Mouse (Mus musculus): ENCODE results near the gene Hsd17b13. TPM values are rescaled to one million over a fixed set of nuclear protein-coding genes. Genes with fewer than 3 reads are reported as not detected.
A peak's percentile ranks its signal among the peaks of the same experiment; 100 is the strongest.

The Hsd17b13 gene
- polyA plus RNA-seq, 1 experiment from 2014 or later: not detected

DNA sequence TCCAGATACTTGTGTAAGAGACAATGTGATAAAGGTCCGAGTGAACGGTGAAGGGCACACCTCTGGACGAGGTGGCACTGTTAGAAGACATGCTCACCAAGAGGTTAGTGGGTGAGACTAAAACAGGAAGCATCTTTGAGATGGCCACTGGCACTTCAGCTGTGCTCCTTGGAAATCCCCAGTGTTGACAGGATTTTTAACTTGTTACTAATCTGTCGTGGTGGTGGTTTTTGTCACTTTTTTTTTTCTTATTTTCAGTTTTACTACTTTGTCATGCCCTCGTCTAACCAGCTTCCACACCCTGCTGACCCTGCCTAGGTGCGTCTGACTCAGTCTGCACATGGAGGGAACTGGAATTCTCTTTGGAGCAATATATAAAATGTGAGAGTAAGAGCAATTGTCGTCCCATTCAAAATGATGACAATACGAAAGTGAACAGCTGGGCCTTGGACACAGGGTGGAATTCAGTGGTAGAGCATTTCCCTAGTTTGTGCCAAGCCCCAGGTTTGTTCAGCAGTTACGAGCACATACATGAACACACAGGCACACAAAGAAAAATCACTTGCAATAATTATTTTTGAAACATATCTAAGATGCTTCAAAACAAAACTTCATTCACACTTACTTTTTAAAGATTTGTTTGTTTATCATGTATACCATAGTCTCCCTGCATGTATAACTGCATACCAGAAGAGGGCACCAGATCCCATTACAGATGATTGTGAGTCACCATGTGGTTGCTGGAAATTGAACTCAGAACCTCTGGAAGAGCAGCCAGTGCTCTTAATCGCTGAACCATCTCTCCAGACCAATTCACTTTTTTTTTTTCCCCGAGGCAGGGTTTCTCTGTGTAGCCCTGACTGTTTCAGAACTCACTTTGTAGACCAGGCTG lies 62.6 kb downstream of the Hsd17b13 start:
- Histone ChIP-seq H3K4me3 (no peak overlapping the region), H3K9me3 (no peaks in the 10 kb centered on the region), H3K27me3 (peaks cover 12% of the 10 kb centered on the region; the same call in 1 of the 2 replicates), H3K4me1 (replicated peaks) (peaks cover 3% of the 10 kb centered on the region; the same call in 1 of the 2 replicates), H3K4me2 (no peak overlapping the region), H3K36me3 (no peaks in the 10 kb centered on the region), H3K9ac (no peak overlapping the region), H3K27ac (no peak overlapping the region)
- no peak for ATAC-seq (ENCODE audit: low FRiP score)
- 78% methylated on average over 11 of the region's 11 CpGs for WGBS

DNA sequence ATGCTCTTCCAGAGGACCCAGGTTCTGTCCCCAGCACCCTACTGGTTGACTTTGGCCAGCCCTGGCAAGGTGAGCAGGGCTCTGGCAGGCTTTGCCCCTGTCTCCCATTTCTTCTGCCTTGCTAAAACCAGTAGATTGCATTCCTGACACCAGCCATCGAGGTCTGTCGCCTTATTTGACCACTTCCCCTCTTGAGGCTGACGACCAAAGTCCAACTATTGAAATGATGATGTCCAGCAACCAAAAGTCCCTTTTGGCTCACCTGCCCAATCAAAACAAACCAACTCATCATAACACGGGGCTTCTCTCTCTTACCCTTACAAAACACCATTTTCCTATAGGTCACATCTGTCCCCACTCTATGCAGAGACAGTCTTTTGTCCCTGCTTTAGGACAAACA lies 64.1 kb downstream of the Hsd17b13 start:
- Histone ChIP-seq H3K27me3 (peaks cover 8% of the 10 kb centered on the region; the same call in 1 of the 2 replicates), H3K4me2 (no peak overlapping the region), H3K36me3 (no peaks in the 10 kb centered on the region), H3K9me3 (no peaks in the 10 kb centered on the region), H3K4me3 (no peak overlapping the region), H3K4me1 (replicated peaks) (peaks cover 6% of the 10 kb centered on the region), H3K9ac (no peak overlapping the region), H3K27ac (no peak overlapping the region)
- no peak for ATAC-seq (ENCODE audit: low FRiP score)
- 72% methylated on average over 4 of the region's 4 CpGs for WGBS

DNA sequence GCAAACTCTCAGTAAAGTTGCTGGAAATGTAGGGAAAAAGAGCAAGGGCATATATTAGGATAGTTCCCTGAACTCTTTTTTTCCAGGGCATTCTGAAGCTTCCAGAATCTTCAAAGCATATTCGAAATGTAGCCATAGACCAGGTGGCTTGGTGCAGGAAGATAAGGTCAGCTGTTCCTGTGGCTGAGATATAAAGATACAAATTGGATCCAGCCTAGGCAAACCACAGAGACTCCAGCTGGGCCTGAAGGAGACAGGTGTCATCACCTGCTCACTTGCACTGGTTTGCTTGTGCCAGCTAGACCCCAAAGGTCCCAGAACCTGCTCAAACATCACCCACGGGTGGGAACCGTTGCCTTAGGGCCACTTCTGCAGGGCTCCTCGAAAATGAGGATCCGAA lies 65.7 kb downstream of the Hsd17b13 start:
- ATAC-seq (ENCODE audit: low FRiP score): no peak; the same call in 1 of the 2 replicates
- H3K36me3 ChIP-seq: no peaks in the 10 kb centered on the region
- no peaks in the 10 kb centered on the region for H3K9me3 ChIP-seq
- peak overlapping the region; percentile 69; the same call in 1 of the 2 replicates for H3K4me2 ChIP-seq
- WGBS: 93% methylated on average over 5 of the region's 5 CpGs
- no peak overlapping the region for H3K9ac ChIP-seq
- peaks cover 3% of the 10 kb centered on the region for H3K4me1 ChIP-seq (replicated peaks)
- peaks cover 8% of the 10 kb centered on the region; the same call in 1 of the 2 replicates for H3K27me3 ChIP-seq
- H3K4me3 ChIP-seq: 0 out of 2 replicates have a peak overlapping the region, but pooled peaks have one; percentile 74
- no peak overlapping the region for H3K27ac ChIP-seq

DNA sequence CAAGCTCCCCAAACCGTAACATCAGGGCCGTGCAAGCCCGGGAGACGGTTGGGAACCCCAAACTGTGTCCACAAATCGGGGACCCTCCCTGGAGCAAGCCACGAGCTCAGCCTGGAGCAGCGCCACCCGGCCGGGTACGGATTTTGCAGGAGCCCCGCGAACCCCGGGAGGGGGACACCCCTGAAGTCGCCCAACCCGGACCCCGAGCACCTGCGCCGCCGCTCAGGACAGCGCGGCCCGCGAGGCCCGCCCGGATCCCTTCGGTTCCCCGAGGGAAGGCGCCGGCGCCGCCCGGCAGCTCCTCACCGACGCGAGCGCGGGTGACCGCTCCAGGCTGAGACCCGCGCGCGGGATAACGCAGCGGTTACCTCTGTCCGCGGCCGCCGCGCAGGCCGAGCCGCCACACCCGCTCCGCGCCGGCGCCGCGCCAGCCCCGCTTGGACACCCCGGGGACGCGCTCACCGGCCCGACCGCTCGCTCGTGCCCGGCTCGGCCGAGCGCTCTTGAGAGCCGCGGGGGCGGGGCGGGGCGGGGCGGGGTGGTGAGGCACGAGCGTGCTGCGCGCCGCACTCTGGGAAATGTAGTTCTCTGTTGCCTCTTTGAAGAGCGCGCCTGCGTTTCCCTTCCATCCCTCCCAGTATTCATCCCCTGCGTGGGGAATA lies 66.3 kb downstream of the Hsd17b13 start, which contains the start of gene Klhl8:
Gene Klhl8, minus strand, starts transcription at position 512 of the 662 bp plus-strand sequence.
- no peaks in the 10 kb centered on the region for H3K36me3 ChIP-seq
- H3K4me3 ChIP-seq: peak within 1 kb of the TSS; percentile 74

DNA sequence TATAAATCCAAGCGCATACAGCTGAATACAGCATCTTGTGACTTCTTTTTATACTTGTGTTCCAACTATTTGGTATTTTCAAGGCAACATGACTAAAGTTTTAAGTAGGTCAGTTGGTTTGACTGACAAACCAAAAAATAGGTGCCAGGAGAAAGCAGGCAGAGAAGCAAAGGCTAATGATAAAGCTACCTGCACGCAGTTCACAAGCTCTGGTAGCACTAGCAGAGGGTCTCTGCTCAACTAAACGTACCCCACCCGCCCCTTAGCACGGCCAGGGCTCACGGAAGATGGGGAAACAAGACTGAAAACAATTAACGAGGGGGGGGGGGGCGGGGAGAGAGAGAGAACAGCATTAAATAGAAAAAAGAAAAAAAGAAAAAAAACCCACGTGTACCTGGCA lies 67.1 kb downstream of the Hsd17b13 start:
- Histone ChIP-seq H3K27ac (no peak overlapping the region), H3K4me3 (peak overlapping the region; percentile 74), H3K9ac (peak overlapping the region; percentile 87), H3K4me2 (peak overlapping the region; percentile 69), H3K4me1 (replicated peaks) (peaks cover 3% of the 10 kb centered on the region), H3K9me3 (no peaks in the 10 kb centered on the region), H3K36me3 (no peaks in the 10 kb centered on the region), H3K27me3 (peaks cover 8% of the 10 kb centered on the region; the same call in 1 of the 2 replicates)
- ATAC-seq (ENCODE audit: low FRiP score): no peak
- 16% methylated on average over 8 of the region's 9 CpGs for WGBS

More for the DNA sequence above, 66.3 kb downstream of the Hsd17b13 start, which contains the start of gene Klhl8:
- under 1% methylated on average over 71 of the region's 86 CpGs for WGBS
- Histone ChIP-seq H3K4me2 (peak within 1 kb of the TSS; percentile 69), H3K9me3 (no peaks in the 10 kb centered on the region), H3K4me1 (replicated peaks) (peaks cover 3% of the 10 kb centered on the region), H3K27ac (peak within 1 kb of the TSS; percentile 86), H3K27me3 (peaks cover 8% of the 10 kb centered on the region; the same call in 1 of the 2 replicates), H3K9ac (peak within 1 kb of the TSS; percentile 87)
- ATAC-seq (ENCODE audit: low FRiP score): peak; percentile 97

DNA sequence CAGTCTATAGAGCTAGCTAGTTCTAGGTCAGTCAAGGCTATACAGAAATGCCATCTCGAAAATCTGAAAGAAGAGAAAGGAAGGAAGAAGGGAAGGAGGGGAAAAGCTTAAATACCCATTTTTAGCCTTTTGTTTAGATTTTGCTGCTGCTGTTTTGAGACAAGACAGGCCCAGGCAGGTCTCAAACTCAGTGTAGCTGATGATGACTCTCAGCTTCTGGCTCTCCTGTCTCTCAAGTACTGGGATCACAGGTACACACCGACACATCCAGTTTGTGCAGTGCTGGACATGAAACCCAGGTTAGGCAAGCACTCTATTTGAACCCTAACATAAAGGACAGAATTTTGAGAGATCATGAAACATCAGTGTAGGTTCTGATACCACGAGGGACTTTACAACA lies 67.7 kb downstream of the Hsd17b13 start:
- WGBS: 83% methylated on average over 3 of the region's 3 CpGs
- no peaks in the 10 kb centered on the region for H3K9me3 ChIP-seq
- ATAC-seq (ENCODE audit: low FRiP score): no peak
- H3K27ac ChIP-seq: no peak overlapping the region
- peaks cover 3% of the 10 kb centered on the region for H3K4me1 ChIP-seq (replicated peaks)
- peak overlapping the region; percentile 69; the same call in 1 of the 2 replicates for H3K4me2 ChIP-seq
- no peaks in the 10 kb centered on the region for H3K36me3 ChIP-seq
- no peak overlapping the region for H3K9ac ChIP-seq
- H3K27me3 ChIP-seq: peaks cover 8% of the 10 kb centered on the region; the same call in 1 of the 2 replicates
- no peak overlapping the region for H3K4me3 ChIP-seq

DNA sequence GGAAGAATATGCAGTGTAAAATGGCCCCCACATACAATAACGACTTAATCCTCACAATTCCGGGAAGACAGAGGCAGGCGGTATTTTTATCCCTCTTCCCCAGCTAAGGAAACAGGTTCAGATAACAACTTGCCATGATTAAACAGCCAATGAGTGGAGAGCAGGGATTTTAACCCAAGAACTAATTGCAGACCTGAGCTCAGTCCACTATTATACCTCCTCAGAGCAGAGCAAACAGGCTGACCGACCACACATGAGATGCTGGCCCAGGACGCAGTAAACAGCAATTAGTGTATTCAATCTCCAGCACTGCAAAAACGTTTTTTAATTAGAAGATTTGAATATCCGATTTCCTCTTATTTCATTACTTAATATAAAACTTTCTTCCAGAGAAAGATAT lies 68.4 kb downstream of the Hsd17b13 start:
- no peaks in the 10 kb centered on the region for H3K36me3 ChIP-seq
- no peak overlapping the region for H3K9ac ChIP-seq
- peaks cover 3% of the 10 kb centered on the region for H3K4me1 ChIP-seq (replicated peaks)
- no peak overlapping the region for H3K4me3 ChIP-seq
- H3K27me3 ChIP-seq: peaks cover 8% of the 10 kb centered on the region; the same call in 1 of the 2 replicates
- ATAC-seq (ENCODE audit: low FRiP score): no peak
- no peaks in the 10 kb centered on the region for H3K9me3 ChIP-seq
- 76% methylated on average over 7 of the region's 7 CpGs for WGBS
- no peak overlapping the region for H3K27ac ChIP-seq
- H3K4me2 ChIP-seq: no peak overlapping the region

DNA sequence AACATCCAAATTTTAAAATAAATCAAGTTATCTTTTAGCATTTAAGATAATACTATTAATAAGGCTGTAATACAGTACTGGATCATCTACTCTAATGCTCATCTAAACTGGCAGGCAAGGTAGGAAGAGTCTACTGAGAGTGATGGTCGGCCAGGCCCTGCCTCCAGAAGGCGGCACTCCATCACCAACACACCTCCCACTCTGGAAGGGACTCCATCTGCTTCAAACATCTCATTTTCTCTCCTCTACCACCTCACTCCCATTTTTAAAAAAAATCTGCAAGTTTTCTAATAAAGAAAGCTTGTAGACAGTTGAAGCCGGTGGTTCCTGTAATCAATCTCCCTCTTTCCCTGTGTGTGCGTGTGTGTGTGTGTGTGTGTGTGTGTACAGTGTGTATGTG lies 69.4 kb downstream of the Hsd17b13 start:
- no peaks in the 10 kb centered on the region for H3K36me3 ChIP-seq
- H3K27ac ChIP-seq: no peak overlapping the region
- H3K9ac ChIP-seq: no peak overlapping the region
- H3K9me3 ChIP-seq: no peaks in the 10 kb centered on the region
- no peak for ATAC-seq (ENCODE audit: low FRiP score)
- H3K4me1 ChIP-seq (replicated peaks): peaks cover 3% of the 10 kb centered on the region
- no peak overlapping the region for H3K4me2 ChIP-seq
- no peak overlapping the region for H3K4me3 ChIP-seq
- H3K27me3 ChIP-seq: no peaks in the 10 kb centered on the region
- WGBS: 86% methylated on average over 4 of the region's 4 CpGs

DNA sequence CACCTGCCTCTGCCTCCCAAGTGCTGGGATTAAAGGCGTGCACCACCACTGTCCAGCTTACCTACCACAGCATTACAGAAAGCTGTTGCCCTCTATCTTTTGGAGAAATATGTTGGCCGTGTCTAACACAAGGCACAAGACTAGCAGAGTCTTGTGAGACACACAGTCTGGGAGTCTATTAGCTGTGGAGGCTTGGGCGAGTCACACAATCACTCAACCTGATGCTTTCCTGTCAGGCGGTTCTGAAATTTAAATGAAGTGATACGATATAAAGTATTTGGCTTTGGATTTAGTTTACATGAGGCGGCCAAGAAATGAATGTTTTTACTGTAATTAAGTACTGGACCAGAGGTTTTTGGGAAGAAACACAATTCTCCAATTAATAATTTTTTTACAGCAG lies 71.0 kb downstream of the Hsd17b13 start:
- 94% methylated on average over 6 of the region's 6 CpGs for WGBS
- Histone ChIP-seq H3K4me1 (replicated peaks) (peaks cover 3% of the 10 kb centered on the region), H3K4me2 (no peak overlapping the region), H3K9me3 (no peaks in the 10 kb centered on the region), H3K4me3 (no peak overlapping the region), H3K9ac (no peak overlapping the region), H3K27me3 (no peaks in the 10 kb centered on the region), H3K27ac (no peak overlapping the region), H3K36me3 (no peaks in the 10 kb centered on the region)
- ATAC-seq (ENCODE audit: low FRiP score): no peak

Other genes with a start within 250 kb of the Hsd17b13 start
- 31.9 and 33.5 TPM in 2 replicates for gene Klhl8, start 66.2 kb downstream of the Hsd17b13 start, polyA plus RNA-seq (2015; fragmentation: Nextera tagmentation; extraction: Ambion mirVana)
- gene Hsd17b11, start 44.5 kb upstream of the Hsd17b13 start, polyA plus RNA-seq (2015; fragmentation: Nextera tagmentation; extraction: Ambion mirVana): 2.4 and 2.7 TPM in 2 replicates
- 67.0 and 70.4 TPM in 2 replicates for gene Nudt9, start 68.9 kb upstream of the Hsd17b13 start, polyA plus RNA-seq (2015; fragmentation: Nextera tagmentation; extraction: Ambion mirVana)
- not detected in 2 replicates for gene Gm17660, start 100.2 kb upstream of the Hsd17b13 start, polyA plus RNA-seq (2015; fragmentation: Nextera tagmentation; extraction: Ambion mirVana)
- gene Sparcl1, start 136.3 kb upstream of the Hsd17b13 start, polyA plus RNA-seq (2015; fragmentation: Nextera tagmentation; extraction: Ambion mirVana): 150 and 151 TPM in 2 replicates
- gene Dspp, start 193.3 kb upstream of the Hsd17b13 start, polyA plus RNA-seq (2015; fragmentation: Nextera tagmentation; extraction: Ambion mirVana): not detected in 2 replicates
- gene Dmp1, start 225.2 kb upstream of the Hsd17b13 start, polyA plus RNA-seq (2015; fragmentation: Nextera tagmentation; extraction: Ambion mirVana): 0.47 and 1.0 TPM in 2 replicates